16 mouse cellular contexts compared by ENCODE assay signal in the genomic region with DNA sequence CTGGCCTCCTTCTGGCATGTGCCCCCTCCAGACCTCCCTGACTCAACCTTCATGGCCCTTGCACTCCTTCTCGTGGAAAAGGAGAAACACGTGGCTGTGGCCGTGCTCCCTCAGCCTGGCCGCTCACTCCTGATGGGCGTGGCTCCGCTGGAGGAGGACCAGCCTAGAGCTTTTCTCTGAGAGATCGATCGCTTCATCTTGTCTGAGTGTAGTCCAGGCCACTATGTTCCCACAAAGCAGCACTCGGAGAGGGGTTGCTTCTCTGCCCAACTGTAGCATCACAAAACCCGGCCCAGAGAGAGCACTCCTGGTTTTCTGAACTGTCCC. TPM values are rescaled to one million over a fixed set of nuclear protein-coding genes. Genes with fewer than 3 reads are reported as not detected.
"Had no signal": no experiment of that assay in that cellular context is flagged by ENCODE, and none has a peak within 500 bp of the region (broad histone marks: within the 10 kb centered on the region; RNA-seq: fewer than 3 reads in every experiment).

No protein-coding gene starts in this region.

- H3K27me3 ChIP-seq: liver, embryonic 13.5 days; lung, embryonic 15.5 days; midbrain, embryonic 13.5 days had no signal

- H3K36me3 ChIP-seq: intestine, embryonic 15.5 days; lung, embryonic 15.5 days had no signal

- H3K27ac ChIP-seq: hindbrain, embryonic 14.5 days; intestine, embryonic 15.5 days; limb, embryonic 10.5 days; liver, embryonic 13.5 days; midbrain, embryonic 13.5 days had no signal

- ATAC-seq: intestine, embryonic 15.5 days; midbrain, embryonic 13.5 days had no signal

- H3K9me3 ChIP-seq: intestine, embryonic 15.5 days; limb, embryonic 10.5 days; liver, embryonic 13.5 days; lung, embryonic 15.5 days; midbrain, embryonic 13.5 days had no signal

- H3K4me1 ChIP-seq: intestine, embryonic 15.5 days; limb, embryonic 10.5 days had no signal

- DNase-seq: liver, embryonic 13.5 days; liver, postnatal 0 days; lung, postnatal 36 days; right cerebral cortex, postnatal 14 days; thymus, adult 18-20 months; thymus, postnatal 14 days had no signal

- H3K4me3 ChIP-seq: intestine, embryonic 15.5 days; left cerebral cortex, adult 2 months; limb, embryonic 10.5 days; liver, embryonic 13.5 days; lung, embryonic 15.5 days; midbrain, embryonic 13.5 days had no signal

- H3K9ac ChIP-seq: hindbrain, embryonic 14.5 days; intestine, embryonic 15.5 days; liver, embryonic 13.5 days; liver, postnatal 0 days; lung, embryonic 15.5 days; midbrain, embryonic 13.5 days had no signal

- H3K4me2 ChIP-seq: hindbrain, embryonic 14.5 days; intestine, embryonic 15.5 days; liver, embryonic 13.5 days; lung, embryonic 15.5 days; midbrain, embryonic 13.5 days had no signal

RNA-seq across cellular contexts. Expression of a gene that starts 21.1 kb away (rescaled TPM):
- polyA plus RNA-seq: hindbrain, embryonic 14.5 days; intestine, embryonic 15.5 days; large intestine, adult 2 months; limb, embryonic 10.5 days; liver, embryonic 13.5 days; liver, postnatal 0 days; lung, embryonic 15.5 days; midbrain, embryonic 13.5 days; midbrain, postnatal 0 days; neural tube, embryonic 14.5 days; stomach, embryonic 16.5 days had no signal

RNA-seq across cellular contexts. Expression of a gene that starts 29.2 kb away (rescaled TPM):
- polyA plus RNA-seq: hindbrain, embryonic 14.5 days; intestine, embryonic 15.5 days; large intestine, adult 2 months; limb, embryonic 10.5 days; liver, embryonic 13.5 days; lung, embryonic 15.5 days; midbrain, embryonic 13.5 days; midbrain, postnatal 0 days; neural tube, embryonic 14.5 days; stomach, embryonic 16.5 days had no signal
